Mouse (Mus musculus): ENCODE measurements around the gene Igf2bp3. TPM values are rescaled to one million over a fixed set of nuclear protein-coding genes. Genes with fewer than 3 reads are reported as not detected.

The Igf2bp3 gene
- total RNA-seq, 1 experiment from 2014 or later = 1.2 TPM

- peak; percentile 62 for DNase-seq
Observed at GRCm38 (mm10) chr6:49057053-49058021, 157.4 kb downstream of the Igf2bp3 start.

GRCm38 (mm10) chr6:49056009-49056408 lies 158.7 kb downstream of the Igf2bp3 start:
- no peak for DNase-seq

GRCm38 (mm10) chr6:49055256-49055733 lies 159.5 kb downstream of the Igf2bp3 start:
- DNase-seq = no peak

- no peak for DNase-seq
Observed at GRCm38 (mm10) chr6:49052191-49052590, 162.6 kb downstream of the Igf2bp3 start.

- DNase-seq = no peak
Observed at GRCm38 (mm10) chr6:49050677-49051410, 163.9 kb downstream of the Igf2bp3 start.

- no peak for DNase-seq
Observed at GRCm38 (mm10) chr6:49048395-49048794, 166.4 kb downstream of the Igf2bp3 start.

GRCm38 (mm10) chr6:49047848-49048247 lies 166.9 kb downstream of the Igf2bp3 start:
- DNase-seq = no peak

GRCm38 (mm10) chr6:49046976-49047375 lies 167.8 kb downstream of the Igf2bp3 start:
- DNase-seq = no peak

GRCm38 (mm10) chr6:49046502-49046901 lies 168.3 kb downstream of the Igf2bp3 start:
- no peak for DNase-seq

- peak; percentile 65 for DNase-seq
Observed at GRCm38 (mm10) chr6:49039470-49040180, 175.1 kb downstream of the Igf2bp3 start.

GRCm38 (mm10) chr6:49037268-49037662 lies 177.5 kb downstream of the Igf2bp3 start:
- DNase-seq = no peak

GRCm38 (mm10) chr6:49036275-49037267 lies 178.2 kb downstream of the Igf2bp3 start, which contains the start of gene Gpnmb:
TSS of gene Gpnmb (plus strand) at chr6:49036546.
- no peak for DNase-seq

Other genes starting within 250 kb of the Igf2bp3 start
- gene Doxl2, start 240.0 kb downstream of the Igf2bp3 start, total RNA-seq (2021) = not detected in 2 replicates
- 0.21 TPM in 1 of 2 replicates, not detected in the other for gene Svs1, start 228.1 kb downstream of the Igf2bp3 start, total RNA-seq (2021)
- gene Gpnmb, start 178.4 kb downstream of the Igf2bp3 start, total RNA-seq (2021) = 0.33 TPM in 1 of 2 replicates, not detected in the other
- 29.6 and 43.0 TPM in 2 replicates for gene Malsu1, start 141.2 kb downstream of the Igf2bp3 start, total RNA-seq (2021)
- 69.3 and 95.8 TPM in 2 replicates for gene Tra2a, start 49.1 kb upstream of the Igf2bp3 start, total RNA-seq (2021)
- gene Ccdc126, start 104.3 kb upstream of the Igf2bp3 start, total RNA-seq (2021) = 15.2 and 18.9 TPM in 2 replicates
- 2.1 and 2.7 TPM in 2 replicates for gene Fam221a, start 152.8 kb upstream of the Igf2bp3 start, total RNA-seq (2021)
- 0.55 and 0.62 TPM in 2 replicates for gene Stk31, start 180.6 kb upstream of the Igf2bp3 start, total RNA-seq (2021)

Data from adrenal gland, postnatal 25 days (tissue).